Mouse (Mus musculus) sigmoid colon, adult 10 weeks (tissue): ENCODE results near the gene Gm10320. TPM values are rescaled to one million over a fixed set of nuclear protein-coding genes. Genes with fewer than 3 reads are reported as not detected.

ENCODE experiments used
- polyA plus RNA-seq: library from polyadenylated mRNA; stranded (reverse); fragments of 350-450 nt; fragmentation: Illumina TruSeq; extraction: RNeasy Lipid Tissue Mini Kit (QIAGEN cat#74804); gene quantifications from one replicate; pipeline ENCODE4 v1.2.3, GENCODE M21; 2014; ENCODE audit warnings: low read depth, low replicate concordance

Gm10320 gene
- polyA plus RNA-seq: not detected

GRCm38 (mm10) chr13:98491909-98492308 is at the start of gene Gm10320:
TSS of gene Gm10320 (minus strand) at chr13:98492001.

Other genes with a start within 250 kb of the Gm10320 start
- 16.3 TPM for gene Utp15, start 229.0 kb downstream of the Gm10320 start, polyA plus RNA-seq
- gene Ankra2, start 228.9 kb downstream of the Gm10320 start, polyA plus RNA-seq: 63.2 TPM
- not detected for gene Gm21976, start 212.1 kb downstream of the Gm10320 start, polyA plus RNA-seq
- 1,162 TPM for gene Btf3, start 175.0 kb downstream of the Gm10320 start, polyA plus RNA-seq
- not detected for gene Foxd1, start 137.8 kb downstream of the Gm10320 start, polyA plus RNA-seq
- 4.1 TPM for gene Tmem174, start 145.4 kb upstream of the Gm10320 start, polyA plus RNA-seq
- 46.7 TPM for gene Tmem171, start 202.8 kb upstream of the Gm10320 start, polyA plus RNA-seq